Mouse (Mus musculus): Measurements from ENCODE around the gene Ripk4.

Ripk4 gene

DNA sequence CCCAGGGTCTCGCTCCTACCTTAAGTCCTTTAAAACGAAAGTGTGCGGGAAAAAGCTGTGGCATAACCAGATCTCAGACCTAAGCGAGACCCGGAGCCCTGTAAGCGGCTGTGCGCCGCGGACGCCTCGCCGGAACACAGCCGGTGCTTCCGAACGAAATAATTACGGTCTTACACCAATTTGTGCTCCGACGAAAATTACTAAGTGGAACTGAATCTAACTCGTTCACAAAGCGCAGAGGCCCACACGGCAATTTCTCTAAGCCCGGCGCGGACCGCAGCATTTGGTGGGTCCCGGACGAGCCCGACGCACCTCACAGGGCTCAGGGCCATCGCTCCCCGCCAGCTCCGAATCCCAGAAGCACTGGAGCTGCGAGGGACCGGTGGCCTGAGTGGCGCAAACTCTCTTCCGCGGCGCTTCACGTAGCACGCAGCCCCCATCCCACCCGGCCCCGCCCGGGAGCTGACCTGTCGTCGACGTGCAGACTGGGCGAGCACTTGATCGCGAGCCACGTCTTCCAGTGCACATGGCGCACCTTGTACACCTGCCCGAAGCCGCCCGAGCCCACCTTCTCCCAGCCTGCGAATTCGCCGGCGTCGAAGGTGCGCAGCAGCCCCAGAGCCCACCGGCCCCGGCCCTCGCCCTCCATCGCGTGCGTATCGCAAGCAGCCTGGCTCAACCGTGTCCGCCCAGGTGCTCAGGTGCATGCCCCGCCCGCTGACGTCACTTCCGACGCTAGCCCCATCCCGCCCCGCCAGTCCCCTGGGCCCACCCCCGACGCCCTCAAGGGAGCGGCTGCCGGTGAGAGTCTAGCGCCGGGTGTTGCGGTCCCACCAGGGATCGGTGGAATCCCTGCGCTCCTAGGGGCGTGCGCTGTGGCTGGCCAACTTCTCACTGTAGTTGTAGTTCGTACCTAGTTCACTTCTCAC, at the start of gene Ripk4:
Gene Ripk4 (minus strand): TSS at position 727 of the 929 bp plus-strand sequence.
- no peak for DNase-seq (ENCODE audit: low spot score in 2 of 2)

DNA sequence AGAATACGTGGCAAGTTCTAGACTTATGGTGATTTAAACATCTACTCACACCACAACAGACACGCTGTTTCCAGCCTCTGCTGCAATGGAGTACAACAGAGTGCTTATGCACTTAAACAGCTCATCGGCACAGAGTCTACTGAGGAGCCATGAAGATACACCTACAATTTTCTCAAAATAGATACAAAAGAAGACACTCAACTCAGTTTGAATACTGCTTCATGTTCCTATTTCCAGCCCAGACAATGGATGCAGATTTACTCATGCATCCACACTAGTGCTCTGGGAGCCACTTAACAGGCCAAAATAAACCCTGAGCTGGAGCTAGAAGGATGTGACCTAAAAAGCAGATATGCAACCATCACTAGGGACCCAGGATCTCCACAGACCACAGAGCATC, 45.3 kb upstream of the Ripk4 start:
- peak; percentile 40 to 46 for DNase-seq (ENCODE audit: low spot score in 2 of 2)

DNA sequence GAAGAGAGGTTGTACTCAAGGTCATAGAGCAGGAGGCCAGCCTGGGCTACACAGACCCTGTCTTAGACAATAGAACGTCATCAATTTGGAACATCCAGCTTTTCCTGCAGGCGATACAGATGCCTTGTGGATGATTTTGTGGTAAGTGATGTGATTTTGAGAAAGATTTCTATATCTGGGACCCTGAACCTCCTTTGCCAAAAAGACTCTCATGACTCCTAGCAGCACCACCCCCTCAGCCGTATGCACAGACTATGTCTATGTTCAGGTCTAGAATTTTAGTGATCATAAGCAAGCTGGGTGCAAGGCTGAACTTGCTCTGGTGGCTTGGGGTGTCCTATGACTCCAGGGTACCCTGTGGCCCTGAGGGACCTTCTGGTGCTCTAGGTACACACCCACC, 42.1 kb upstream of the Ripk4 start:
- DNase-seq (ENCODE audit: low spot score in 2 of 2): peak in 1 of 2 experiments; percentile 8

DNA sequence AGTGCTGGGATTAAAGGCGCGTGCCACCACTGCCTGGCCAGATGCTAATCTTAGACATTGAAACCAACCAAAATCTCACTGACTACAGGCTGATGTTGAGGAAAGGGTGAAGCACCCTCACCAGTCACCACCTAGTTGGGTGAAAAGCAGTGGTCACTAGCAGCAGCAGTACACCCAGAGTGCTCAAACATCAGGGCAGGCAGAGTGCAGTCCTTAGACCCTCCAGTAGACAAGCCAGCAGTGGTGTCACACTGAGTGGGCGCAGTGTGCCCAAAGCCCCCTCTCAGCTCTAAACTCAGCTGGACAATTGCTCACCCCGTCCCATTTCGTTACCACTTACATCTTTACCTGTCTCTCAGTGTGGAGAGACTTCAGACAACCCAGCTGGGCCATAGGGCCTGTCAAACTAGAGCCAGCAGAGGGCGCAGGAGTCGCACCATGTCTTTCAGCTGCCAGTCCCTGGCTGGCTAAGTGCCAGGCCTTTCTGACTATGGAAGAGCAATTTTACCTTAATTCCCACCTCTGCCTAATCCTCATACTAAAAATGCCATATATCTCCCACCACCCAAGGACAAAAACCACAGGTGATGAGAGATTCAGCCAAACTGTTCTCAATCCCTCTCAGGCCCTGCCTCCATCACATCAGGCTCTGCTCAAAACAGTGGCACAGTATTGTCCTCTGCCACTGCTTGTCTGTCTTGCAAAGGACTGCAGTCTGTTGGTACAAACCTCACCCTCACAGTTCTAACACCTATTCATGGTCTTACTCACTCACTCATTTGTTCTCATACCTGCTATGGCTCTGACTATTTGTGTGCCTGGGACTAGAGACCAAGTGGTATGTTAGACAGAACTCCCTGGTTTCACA, 41.3 kb upstream of the Ripk4 start:
- peak; percentile 82 to 85 for DNase-seq (ENCODE audit: low spot score in 2 of 2)

DNA sequence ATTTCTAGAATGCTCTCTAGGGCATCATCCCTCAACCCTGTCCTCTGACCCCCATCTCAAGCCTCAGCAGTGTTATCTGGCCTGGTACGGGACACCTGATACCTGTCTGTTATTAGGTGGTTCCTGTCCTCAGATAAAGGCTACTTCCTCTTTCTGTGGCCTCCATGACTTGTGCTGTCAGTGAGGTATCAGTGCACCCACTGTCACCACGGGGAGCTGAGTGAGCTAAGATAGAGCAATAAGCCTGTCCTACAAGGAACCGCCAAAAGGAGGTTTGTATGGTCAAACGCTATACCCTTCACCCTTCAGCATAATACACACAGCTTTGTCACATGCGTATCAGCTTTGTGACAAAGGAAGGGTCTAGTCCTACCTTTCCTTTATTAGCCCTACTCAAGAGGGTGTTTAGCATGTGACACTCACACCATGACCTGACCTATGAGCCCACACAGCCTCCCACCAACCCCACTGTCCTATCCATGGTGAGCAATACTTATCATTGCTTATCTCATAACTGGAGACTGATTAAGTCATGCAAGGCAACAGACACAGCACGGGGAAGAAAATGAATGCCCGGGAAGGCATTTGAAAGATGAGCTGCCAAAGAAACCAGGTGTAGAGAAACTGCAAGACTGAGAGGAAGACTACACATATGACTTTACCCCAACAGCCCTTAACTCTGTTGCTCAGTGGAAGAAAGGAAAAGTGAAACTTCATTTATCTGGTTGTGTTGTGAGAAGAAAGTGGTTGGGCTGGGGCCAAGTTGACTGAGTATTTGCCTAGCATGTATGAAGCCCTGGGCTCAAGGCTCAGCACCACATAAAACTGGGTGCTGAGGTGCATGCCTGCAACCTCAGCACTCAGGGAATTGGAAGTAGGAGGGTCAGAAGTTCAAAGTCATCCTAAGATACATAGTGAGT, 34.6 kb upstream of the Ripk4 start:
- no peak for DNase-seq (ENCODE audit: low spot score in 2 of 2)

DNA sequence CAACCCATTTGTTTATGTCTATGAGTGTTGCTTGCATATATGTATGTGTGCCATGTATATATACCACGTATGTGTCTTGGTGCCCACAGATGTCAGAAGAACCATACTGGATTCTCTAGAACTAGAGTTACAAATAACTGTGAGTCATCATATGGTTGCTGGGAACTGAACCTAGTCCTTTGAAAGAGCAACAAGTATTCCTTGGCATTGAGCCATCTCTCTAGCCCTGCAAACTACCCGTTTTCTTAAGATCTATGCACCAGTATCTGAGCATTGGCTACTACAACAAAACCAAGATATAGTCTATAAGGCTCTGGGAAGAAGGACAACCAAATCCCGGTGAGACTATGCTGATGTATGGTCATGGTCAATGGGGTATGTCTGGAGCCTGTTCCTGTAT, 33.6 kb upstream of the Ripk4 start:
- no peak for DNase-seq (ENCODE audit: low spot score in 2 of 2)

DNA sequence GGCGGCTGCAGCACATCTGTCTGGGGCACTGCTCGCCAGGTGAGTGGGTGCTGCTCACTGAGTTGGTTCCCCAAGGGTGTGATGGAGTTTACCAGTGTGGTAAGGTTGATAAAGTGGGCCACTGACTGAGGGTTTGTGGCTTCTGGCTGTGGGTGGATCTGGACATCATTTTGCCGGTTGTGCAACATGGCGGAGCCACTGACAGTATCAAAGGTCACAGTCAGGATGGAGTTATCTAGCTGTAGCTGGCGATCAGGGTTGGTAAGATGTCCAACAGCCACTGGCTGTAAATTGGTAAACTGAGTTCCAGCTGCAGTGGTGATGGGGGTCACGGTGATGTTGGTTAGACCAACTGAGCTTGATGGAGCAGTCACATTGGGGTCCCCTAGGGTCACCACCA, 30.7 kb upstream of the Ripk4 start:
- no peak for DNase-seq (ENCODE audit: low spot score in 2 of 2)

DNA sequence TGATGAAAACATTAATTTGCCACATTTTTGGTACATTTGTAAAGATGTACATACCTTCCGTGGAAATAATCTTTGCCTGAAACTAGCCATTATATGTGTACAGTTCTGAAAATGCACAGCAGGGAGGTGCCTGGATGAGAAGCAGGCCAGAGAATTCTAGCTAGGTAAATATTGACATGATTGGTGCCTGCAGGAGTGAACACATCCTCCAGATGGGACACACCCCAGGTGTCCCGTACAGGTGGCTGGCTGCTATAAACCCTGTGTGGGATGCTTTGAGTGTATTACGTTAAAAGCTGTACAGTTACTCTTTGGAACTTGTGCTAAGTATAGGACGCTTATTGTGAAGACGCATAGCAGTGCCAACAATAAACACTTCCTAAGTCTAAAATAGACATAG, 19.5 kb upstream of the Ripk4 start:
- DNase-seq (ENCODE audit: low spot score in 2 of 2): no peak

DNA sequence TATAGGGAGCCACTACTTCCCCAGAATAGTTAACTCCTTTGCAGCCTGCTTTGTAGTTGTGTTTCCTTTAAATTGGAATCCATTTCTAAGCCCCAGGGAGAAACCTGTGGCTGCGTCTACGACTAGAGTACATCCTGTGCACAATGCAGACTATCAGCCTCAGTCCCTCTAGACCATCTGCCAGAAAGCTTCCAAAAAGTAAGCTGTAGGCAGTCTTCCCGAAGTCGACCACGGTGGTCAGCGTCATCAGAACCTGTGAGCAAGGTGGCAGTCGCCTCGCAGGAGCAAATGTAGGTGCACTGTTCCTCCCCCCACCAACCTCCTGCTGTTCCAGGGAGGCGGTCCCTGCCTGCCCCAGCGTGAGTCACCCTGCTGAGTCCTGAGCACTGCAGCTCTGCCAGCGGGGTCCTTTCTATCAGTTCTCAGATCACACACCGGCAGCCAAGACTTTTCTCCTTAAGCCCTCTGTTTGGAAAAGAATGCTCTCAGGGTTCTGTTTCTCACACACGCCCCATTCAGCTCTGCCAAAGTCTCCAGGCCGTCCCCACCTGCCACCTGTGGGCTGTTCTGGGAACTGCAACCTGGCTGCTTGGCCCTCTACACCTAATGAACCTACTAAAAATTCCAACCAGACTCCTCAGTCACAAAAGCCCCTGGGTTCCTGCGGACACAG, 14.9 kb upstream of the Ripk4 start:
- peak; percentile 85 to 87 for DNase-seq (ENCODE audit: low spot score in 2 of 2)

DNA sequence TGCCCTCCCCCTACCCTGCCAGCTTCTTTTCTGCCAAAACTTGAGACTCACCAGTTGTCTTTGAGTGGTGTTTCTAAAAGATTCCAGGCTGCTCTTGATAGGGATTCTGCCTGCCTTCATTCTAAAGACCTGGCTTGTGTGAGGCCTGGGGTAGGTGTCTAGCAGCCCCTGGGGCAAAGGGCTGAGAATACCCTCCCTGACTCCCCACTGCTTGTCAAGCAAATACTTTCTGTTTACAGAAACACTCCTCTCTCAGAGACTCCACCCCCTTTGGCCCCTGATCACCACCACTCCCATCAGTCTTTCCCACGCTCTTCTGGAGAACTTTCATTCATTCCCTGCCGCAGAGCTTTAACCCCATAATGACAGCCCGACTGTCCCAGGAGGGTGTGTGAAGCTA, 2.9 kb upstream of the Ripk4 start:
- no peak for DNase-seq (ENCODE audit: low spot score in 2 of 2)

DNA sequence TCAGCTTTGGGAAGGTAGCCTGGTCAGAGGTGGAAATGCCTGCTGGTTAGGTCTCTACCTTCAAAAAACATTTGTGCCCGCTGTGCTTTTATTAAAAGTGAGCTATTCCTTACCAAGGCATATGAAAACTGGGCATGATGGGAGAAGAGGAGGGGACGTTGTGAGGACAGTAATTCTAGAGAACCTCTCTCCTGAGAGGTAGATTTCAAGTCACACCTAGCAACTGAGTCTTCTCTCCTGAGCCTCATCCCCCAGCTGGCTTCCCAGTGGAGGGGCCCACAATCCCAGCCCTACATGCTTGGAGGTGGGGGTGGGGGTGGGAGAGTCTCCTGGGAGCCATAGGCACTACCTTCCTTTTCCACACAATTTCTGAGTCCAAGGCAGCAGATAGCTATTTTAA, 1.0 kb upstream of the Ripk4 start:
- DNase-seq (ENCODE audit: low spot score in 2 of 2): no peak

DNA sequence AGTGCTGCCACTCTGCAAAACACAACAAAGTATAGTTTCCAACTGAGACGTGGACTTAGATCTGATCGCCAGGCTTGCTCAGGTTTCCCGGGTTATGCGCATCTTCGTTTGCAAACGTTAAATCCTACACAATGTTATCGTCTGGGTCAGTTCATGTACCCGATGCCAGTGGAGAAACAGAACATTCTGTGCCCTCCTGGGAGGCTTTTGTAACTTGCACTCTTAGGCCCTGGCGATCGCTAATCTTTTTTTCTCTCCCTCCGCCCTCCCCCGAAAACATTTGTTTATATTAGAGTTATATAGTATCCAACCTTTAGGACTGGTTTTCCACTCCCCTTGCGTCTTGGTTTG, 378 bp upstream of the Ripk4 start:
- DNase-seq (ENCODE audit: low spot score in 2 of 2): no peak

DNA sequence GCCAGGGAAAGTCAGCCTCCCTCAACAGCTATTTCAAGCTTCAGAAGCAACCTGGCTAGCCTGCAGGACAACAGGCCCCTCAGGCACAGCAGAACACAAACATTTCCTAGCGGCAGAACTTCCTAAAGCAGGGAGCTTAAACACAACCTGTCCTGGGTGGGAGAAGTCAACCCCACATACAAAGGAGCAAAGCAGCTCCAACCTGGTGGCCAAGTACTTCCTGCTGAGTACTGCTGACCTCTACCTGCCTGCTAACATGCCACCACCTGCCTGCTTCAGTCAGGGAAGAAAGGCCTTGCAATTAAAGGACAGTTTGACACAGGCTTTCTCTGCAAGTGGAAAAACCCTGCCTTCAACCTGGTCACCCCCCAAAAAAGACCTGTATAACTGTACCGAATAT, 1.8 kb downstream of the Ripk4 start:
- no peak for DNase-seq (ENCODE audit: low spot score in 2 of 2)

DNA sequence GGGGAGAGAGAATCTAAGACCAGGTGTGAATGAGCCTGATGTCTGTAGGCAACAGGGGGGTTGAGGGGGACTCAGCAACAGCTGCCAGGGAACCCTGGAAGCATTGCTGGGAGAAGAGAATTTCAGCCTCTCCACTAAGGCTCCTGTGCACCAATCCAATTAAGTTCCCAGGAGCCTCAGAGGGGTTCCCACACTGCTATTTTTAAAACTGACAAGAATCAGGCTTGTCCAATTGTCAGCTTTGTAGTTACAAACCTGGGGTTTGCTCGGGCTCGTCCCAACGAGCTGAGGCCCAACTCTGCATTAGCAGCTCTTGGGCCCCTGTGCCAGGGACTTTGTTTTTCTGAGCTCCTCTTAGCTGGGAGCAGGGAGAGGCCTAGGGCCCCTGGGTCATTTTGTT, 3.9 kb downstream of the Ripk4 start:
- DNase-seq (ENCODE audit: low spot score in 2 of 2): no peak

DNA sequence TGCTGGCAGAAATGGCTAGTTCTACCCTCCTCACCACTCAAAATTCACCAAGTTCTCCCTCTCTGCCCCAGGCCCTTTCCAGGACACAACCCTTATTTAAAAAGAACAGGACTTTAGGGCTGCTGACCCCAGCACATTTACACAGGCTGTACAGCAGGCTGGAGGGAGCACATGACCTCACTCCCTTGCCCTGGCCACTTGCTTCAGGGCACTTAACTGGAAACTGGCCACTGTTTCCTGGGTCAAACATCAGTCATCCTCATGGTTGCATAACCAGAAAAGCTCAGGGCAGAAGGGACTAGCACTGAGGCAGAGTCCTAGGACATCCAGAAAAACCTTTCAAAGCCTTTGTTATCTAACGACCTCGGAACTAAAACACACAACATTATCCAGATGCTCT, 5.3 kb downstream of the Ripk4 start:
- DNase-seq (ENCODE audit: low spot score in 2 of 2): no peak

DNA sequence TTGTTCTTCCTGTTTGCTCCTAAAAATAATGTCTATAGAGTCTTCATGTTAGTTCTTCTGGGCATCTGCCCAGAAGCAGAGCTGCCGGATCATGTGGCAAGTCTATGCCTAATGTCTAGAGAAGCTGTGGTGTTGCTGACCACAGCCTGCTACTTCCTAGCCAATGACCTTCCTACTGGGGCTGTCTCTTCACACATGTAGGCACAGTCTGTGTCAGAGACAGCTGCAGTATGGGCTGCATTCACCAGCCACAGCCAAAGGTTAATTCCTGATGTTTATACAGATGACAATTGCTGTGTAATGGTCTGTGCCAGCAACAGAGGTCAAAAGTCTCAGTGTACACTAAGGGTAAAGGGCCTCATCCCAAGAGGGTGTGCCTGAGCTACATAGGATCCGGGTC, 7.1 kb downstream of the Ripk4 start:
- no peak for DNase-seq (ENCODE audit: low spot score in 2 of 2)

DNA sequence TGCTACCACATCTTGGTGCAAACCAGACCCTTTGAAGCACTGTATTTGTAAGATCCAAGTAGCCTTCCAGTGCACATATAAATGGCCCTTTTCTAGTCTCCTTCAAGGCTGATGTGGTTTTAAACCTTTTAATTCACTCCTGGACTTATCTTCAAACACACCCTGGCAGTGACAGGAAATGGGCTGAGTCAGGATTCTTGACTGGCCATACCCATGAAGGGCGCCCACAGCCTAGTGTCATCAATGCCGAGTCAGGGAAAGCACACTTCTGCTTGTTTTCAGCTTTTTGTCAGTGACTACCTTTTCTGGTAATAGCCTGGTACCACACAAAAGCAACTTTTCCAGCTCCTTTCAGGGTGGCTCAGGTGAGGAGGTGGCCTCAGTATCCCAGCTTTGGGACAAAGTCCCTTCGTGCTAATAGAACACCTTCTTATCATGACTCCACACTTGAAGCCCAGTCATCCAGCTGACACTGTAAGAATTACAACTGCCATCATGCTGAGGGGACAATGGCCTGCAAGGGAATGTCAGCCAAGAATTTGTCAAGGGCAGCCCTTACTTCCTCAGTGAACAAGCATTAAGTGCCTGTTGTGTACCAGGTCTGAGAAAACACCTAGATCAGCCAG, 11.2 kb downstream of the Ripk4 start:
- DNase-seq (ENCODE audit: low spot score in 2 of 2): no peak

DNA sequence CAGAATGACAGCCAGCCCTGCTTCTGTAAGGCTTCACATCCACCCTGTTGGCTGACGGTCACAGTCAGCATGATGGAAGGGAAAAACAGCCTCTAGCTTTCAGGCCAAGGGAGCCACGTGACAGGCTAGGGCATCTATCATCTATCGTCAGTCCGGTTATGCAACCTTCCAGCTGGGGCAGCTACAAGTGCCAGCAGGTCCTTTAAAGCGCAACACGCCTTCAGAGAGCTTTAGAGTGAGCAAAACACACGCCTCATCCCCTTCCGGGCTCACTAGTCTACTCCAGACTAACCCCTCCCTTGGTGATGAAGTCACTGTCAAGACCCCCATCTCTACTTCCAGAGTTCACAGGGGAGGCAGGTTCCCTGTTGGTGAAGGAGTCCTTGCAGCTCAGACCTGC, 11.7 kb downstream of the Ripk4 start:
- DNase-seq (ENCODE audit: low spot score in 2 of 2): no peak

DNA sequence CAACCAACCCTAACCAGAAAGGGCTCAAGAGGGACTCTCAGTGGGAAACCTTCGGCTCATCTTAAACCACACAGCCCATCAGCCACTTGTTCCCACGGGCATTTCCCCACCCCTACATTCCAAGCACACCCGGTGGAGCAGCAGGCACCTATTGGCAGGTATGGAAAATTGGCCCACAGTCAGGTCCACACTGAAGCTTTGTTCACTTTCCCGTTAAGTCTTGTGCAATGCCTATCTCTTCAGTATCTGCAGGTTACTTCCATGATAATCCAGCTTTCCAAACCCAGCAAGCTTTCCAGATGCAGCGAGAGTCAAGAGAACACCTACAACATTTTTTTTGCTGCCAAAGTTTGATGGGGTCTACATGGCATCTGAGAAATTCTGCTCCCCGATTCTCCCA, 15.2 kb downstream of the Ripk4 start:
- no peak for DNase-seq (ENCODE audit: low spot score in 2 of 2)

DNA sequence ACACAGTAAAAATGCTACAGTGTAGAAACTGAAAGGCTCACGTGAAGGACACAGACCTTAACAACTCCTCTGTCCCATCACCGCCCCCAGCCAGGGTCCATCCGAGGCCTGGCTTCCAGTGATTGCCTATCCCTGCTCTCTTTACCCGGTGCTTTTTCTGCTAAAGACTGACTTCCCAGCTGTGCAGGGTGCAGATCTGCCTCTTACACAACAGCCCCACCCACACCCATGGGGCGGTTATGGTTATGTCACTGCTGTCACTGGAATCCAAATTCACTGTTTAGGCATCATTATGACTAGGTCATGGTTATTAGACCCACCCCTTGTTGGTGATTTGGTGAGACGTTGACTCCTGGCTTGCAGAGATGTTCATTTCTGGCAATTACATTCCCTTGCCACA, 25.6 kb downstream of the Ripk4 start:
- DNase-seq (ENCODE audit: low spot score in 2 of 2): no peak

DNA sequence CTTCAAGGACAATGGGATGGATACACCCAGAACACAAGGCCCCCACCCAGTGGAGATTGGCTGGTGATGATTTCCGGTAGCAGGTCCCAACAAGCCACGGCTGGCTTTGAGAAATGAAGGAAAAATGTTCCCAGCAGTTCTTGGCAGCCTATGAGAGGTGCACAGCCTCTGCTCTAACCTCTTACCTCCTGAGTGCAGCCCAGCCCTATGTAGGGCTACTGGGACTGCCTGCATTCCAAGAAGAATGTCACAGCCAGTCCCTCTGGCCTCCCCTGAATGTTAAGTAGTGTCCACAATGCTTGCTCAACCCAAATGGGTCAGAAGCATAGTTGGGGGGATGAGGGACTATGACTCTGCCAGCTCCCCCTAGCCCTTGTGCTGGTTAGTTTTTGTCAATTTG, 27.0 kb downstream of the Ripk4 start:
- DNase-seq (ENCODE audit: low spot score in 2 of 2): no peak
